Mouse (Mus musculus): ENCODE measurements around the gene C330007P06Rik. TPM values are rescaled to one million over a fixed set of nuclear protein-coding genes. Genes with fewer than 3 reads are reported as not detected.
A peak's percentile ranks its signal among the peaks of the same experiment; 100 is the strongest.
"Not testable (repeated sequence)": the region's sequence is repeated elsewhere in the genome, so short reads cannot be mapped to it uniquely, and the experiment has no call there.

Gene C330007P06Rik
- polyA plus RNA-seq (2016; fragmentation: Nextera tagmentation; extraction: Ambion mirVana) = 30.0 and 30.7 TPM in 2 replicates

- peak; percentile 63 for ATAC-seq (ENCODE audit: low FRiP score, low read depth)
Observed at GRCm38 (mm10) chrX:36873765-36874164, at the start of gene C330007P06Rik, which contains the start of gene Ube2a. Gene C330007P06Rik (minus strand): TSS chrX:36874111. Gene Ube2a (plus strand): TSS chrX:36873900.

GRCm38 (mm10) chrX:36921346-36921745, 47.4 kb upstream of the C330007P06Rik start:
- Histone ChIP-seq H3K4me3 (no peak overlapping the region), H3K27me3 (replicated peaks) (no peaks in the 10 kb centered on the region), H3K27ac (no peak overlapping the region), H3K9ac (no peak overlapping the region), H3K36me3 (0 out of 2 replicates have a peak, but pooled peaks cover 6% of the 10 kb centered on the region), H3K9me3 (no peaks in the 10 kb centered on the region), H3K4me2 (replicated peaks) (no peak overlapping the region), H3K4me1 (no peaks in the 10 kb centered on the region)
- ATAC-seq (ENCODE audit: low FRiP score, low read depth) = no peak
- 87% methylated on average over 4 of the region's 4 CpGs for WGBS

More at GRCm38 (mm10) chrX:36873765-36874164, at the start of gene C330007P06Rik, which contains the start of gene Ube2a:
- H3K4me1 ChIP-seq = 0 out of 2 replicates have a peak, but pooled peaks cover 4% of the 10 kb centered on the region
- no peaks in the 10 kb centered on the region for H3K27me3 ChIP-seq (replicated peaks)
- 28% methylated on average over 8 of the region's 8 CpGs for WGBS
- H3K9ac ChIP-seq = peak within 1 kb of the TSS; percentile 83
- no peaks in the 10 kb centered on the region for H3K36me3 ChIP-seq
- H3K9me3 ChIP-seq = no peaks in the 10 kb centered on the region
- peak within 1 kb of the TSS; percentile 50; the same call in 1 of the 2 replicates for H3K27ac ChIP-seq
- H3K4me3 ChIP-seq = peak within 1 kb of the TSS; percentile 65
- H3K4me2 ChIP-seq (replicated peaks) = peak within 1 kb of the TSS; percentile 63

- Histone ChIP-seq H3K27ac (no peak overlapping the region), H3K27me3 (replicated peaks) (no peaks in the 10 kb centered on the region), H3K4me1 (no peaks in the 10 kb centered on the region), H3K9me3 (no peaks in the 10 kb centered on the region), H3K9ac (no peak overlapping the region), H3K4me2 (replicated peaks) (no peak overlapping the region), H3K36me3 (0 out of 2 replicates have a peak, but pooled peaks cover 6% of the 10 kb centered on the region), H3K4me3 (no peak overlapping the region)
- no peak for ATAC-seq (ENCODE audit: low FRiP score, low read depth)
- WGBS = 87% methylated on average over 1 of the region's 1 CpGs
Observed at GRCm38 (mm10) chrX:36917749-36918148, 43.8 kb upstream of the C330007P06Rik start.

GRCm38 (mm10) chrX:36911343-36911742, 37.4 kb upstream of the C330007P06Rik start:
- no peak overlapping the region for H3K4me2 ChIP-seq (replicated peaks)
- H3K27ac ChIP-seq = no peak overlapping the region
- WGBS = 44% methylated on average over 12 of the region's 12 CpGs
- H3K27me3 ChIP-seq (replicated peaks) = no peaks in the 10 kb centered on the region
- no peaks in the 10 kb centered on the region for H3K4me1 ChIP-seq
- no peaks in the 10 kb centered on the region for H3K9me3 ChIP-seq
- no peak overlapping the region for H3K4me3 ChIP-seq
- no peaks in the 10 kb centered on the region for H3K36me3 ChIP-seq
- no peak for ATAC-seq (ENCODE audit: low FRiP score, low read depth)
- no peak overlapping the region for H3K9ac ChIP-seq

GRCm38 (mm10) chrX:36906539-36906938, 32.6 kb upstream of the C330007P06Rik start:
- H3K27me3 ChIP-seq (replicated peaks) = no peaks in the 10 kb centered on the region
- H3K4me2 ChIP-seq (replicated peaks) = no peak overlapping the region
- no peak overlapping the region for H3K9ac ChIP-seq
- no peaks in the 10 kb centered on the region for H3K36me3 ChIP-seq
- WGBS = 42% methylated on average over 5 of the region's 5 CpGs
- H3K4me1 ChIP-seq = no peaks in the 10 kb centered on the region
- no peak overlapping the region for H3K4me3 ChIP-seq
- H3K27ac ChIP-seq = no peak overlapping the region
- ATAC-seq (ENCODE audit: low FRiP score, low read depth) = no peak
- H3K9me3 ChIP-seq = 0 out of 2 replicates have a peak, but pooled peaks cover 2% of the 10 kb centered on the region

GRCm38 (mm10) chrX:36903115-36903768, 29.3 kb upstream of the C330007P06Rik start:
- Histone ChIP-seq H3K9ac (peak overlapping the region; percentile 75), H3K36me3 (no peaks in the 10 kb centered on the region), H3K9me3 (0 out of 2 replicates have a peak, but pooled peaks cover 2% of the 10 kb centered on the region), H3K4me1 (no peaks in the 10 kb centered on the region), H3K4me3 (peak overlapping the region; percentile 59), H3K4me2 (replicated peaks) (peak overlapping the region; percentile 61), H3K27ac (peak overlapping the region; percentile 32; the same call in 1 of the 2 replicates), H3K27me3 (replicated peaks) (no peaks in the 10 kb centered on the region)
- ATAC-seq (ENCODE audit: low FRiP score, low read depth) = peak; percentile 88
- 14% methylated on average over 32 of the region's 32 CpGs for WGBS

GRCm38 (mm10) chrX:36902321-36903114, 28.6 kb upstream of the C330007P06Rik start, which contains the start of gene Nkrf:
Gene Nkrf (minus strand): TSS chrX:36902899.
- Histone ChIP-seq H3K36me3 (no peaks in the 10 kb centered on the region), H3K9me3 (0 out of 2 replicates have a peak, but pooled peaks cover 2% of the 10 kb centered on the region), H3K27ac (peak within 1 kb of the TSS; percentile 32; the same call in 1 of the 2 replicates), H3K4me2 (replicated peaks) (peak within 1 kb of the TSS; percentile 61), H3K9ac (peak within 1 kb of the TSS; percentile 75), H3K4me1 (no peaks in the 10 kb centered on the region), H3K4me3 (peak within 1 kb of the TSS; percentile 59), H3K27me3 (replicated peaks) (no peaks in the 10 kb centered on the region)
- ATAC-seq (ENCODE audit: low FRiP score, low read depth) = peak; percentile 81
- 21% methylated on average over 46 of the region's 47 CpGs for WGBS

GRCm38 (mm10) chrX:36901655-36902054, 27.7 kb upstream of the C330007P06Rik start:
- Histone ChIP-seq H3K9me3 (0 out of 2 replicates have a peak, but pooled peaks cover 2% of the 10 kb centered on the region), H3K4me2 (replicated peaks) (peak overlapping the region; percentile 61), H3K4me3 (peak overlapping the region; percentile 59), H3K4me1 (no peaks in the 10 kb centered on the region), H3K36me3 (no peaks in the 10 kb centered on the region), H3K9ac (peak overlapping the region; percentile 75; the same call in 1 of the 2 replicates), H3K27me3 (replicated peaks) (no peaks in the 10 kb centered on the region), H3K27ac (no peak overlapping the region)
- no peak for ATAC-seq (ENCODE audit: low FRiP score, low read depth)
- 30% methylated on average over 3 of the region's 3 CpGs for WGBS

- not testable (repeated sequence) for ATAC-seq (ENCODE audit: low FRiP score, low read depth)
Observed at GRCm38 (mm10) chrX:36898931-36899330, 25.0 kb upstream of the C330007P06Rik start.

GRCm38 (mm10) chrX:36884719-36885118, 10.8 kb upstream of the C330007P06Rik start:
- H3K9me3 ChIP-seq = no peaks in the 10 kb centered on the region
- WGBS = 95% methylated on average over 1 of the region's 1 CpGs
- H3K27ac ChIP-seq = no peak overlapping the region
- no peak overlapping the region for H3K9ac ChIP-seq
- H3K4me3 ChIP-seq = no peak overlapping the region
- H3K4me1 ChIP-seq = no peaks in the 10 kb centered on the region
- no peak overlapping the region for H3K4me2 ChIP-seq (replicated peaks)
- peaks cover 7% of the 10 kb centered on the region; the same call in 1 of the 2 replicates for H3K36me3 ChIP-seq
- no peak for ATAC-seq (ENCODE audit: low FRiP score, low read depth)
- no peaks in the 10 kb centered on the region for H3K27me3 ChIP-seq (replicated peaks)

More at GRCm38 (mm10) chrX:36898931-36899330, 25.0 kb upstream of the C330007P06Rik start:
- H3K27ac ChIP-seq; H3K4me3 ChIP-seq; H3K9me3 ChIP-seq; H3K9ac ChIP-seq; H3K4me2 ChIP-seq (replicated peaks); H3K27me3 ChIP-seq (replicated peaks); H3K36me3 ChIP-seq; H3K4me1 ChIP-seq: not testable (repeated sequence)
- WGBS = 52% methylated on average over 1 of the region's 1 CpGs

GRCm38 (mm10) chrX:36874704-36875128, 805 bp upstream of the C330007P06Rik start:
- WGBS = 11% methylated on average over 36 of the region's 36 CpGs
- peak overlapping the region; percentile 50; the same call in 1 of the 2 replicates for H3K27ac ChIP-seq
- ATAC-seq (ENCODE audit: low FRiP score, low read depth) = peak; percentile 71
- no peaks in the 10 kb centered on the region for H3K27me3 ChIP-seq (replicated peaks)
- peak overlapping the region; percentile 65 for H3K4me3 ChIP-seq
- no peaks in the 10 kb centered on the region for H3K36me3 ChIP-seq
- H3K4me2 ChIP-seq (replicated peaks) = peak overlapping the region; percentile 63
- H3K9me3 ChIP-seq = no peaks in the 10 kb centered on the region
- H3K9ac ChIP-seq = peak overlapping the region; percentile 83
- H3K4me1 ChIP-seq = 0 out of 2 replicates have a peak, but pooled peaks cover 4% of the 10 kb centered on the region
